Mouse (Mus musculus): ENCODE results near the gene Polr3e. TPM values are rescaled to one million over a fixed set of nuclear protein-coding genes. Genes with fewer than 3 reads are reported as not detected.

Polr3e gene
- polyA plus RNA-seq, 1 experiment from 2014 or later: 38.2 TPM

DNA sequence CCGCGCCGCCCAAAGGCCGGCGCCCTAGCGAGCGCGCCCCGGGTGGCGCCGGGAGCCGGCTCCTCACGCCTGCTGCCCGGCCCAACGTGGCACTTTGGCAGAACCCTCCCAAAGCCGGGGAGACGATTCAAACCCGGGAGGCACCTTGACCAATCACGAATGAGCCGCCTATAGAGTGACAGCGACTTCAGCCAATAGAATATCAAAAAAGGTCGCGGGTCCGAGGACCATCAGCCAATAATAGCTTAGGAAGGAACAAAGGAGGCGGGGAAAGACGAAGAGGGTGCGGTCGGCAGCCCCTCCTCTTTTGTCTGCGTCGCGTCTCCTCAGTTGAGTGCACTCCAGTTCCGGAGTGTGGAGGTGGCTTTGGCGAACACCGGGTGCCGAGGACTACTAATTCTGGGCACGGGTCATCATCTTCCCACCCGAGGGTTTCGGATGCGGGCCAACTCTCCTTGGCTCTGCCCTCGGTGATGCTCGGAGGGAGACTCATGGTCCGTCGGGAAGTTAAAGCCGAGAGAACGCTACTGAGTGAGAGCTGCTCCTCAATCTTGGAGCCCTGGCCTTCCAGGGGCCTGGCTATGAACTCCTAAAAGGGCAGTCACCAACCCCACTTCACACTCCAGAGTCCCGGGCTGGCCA lies 64.8 kb downstream of the Polr3e start, which contains the start of the genes Cdr2 and Mfsd13b:
Cdr2 (minus strand) TSS at position 113 of the 642 bp plus-strand sequence.
Mfsd13b (plus strand) TSS at position 310 of the 642 bp plus-strand sequence.
- Histone ChIP-seq H3K4me2 (peak within 1 kb of the TSS; percentile 84), H3K27me3 (no peaks in the 10 kb centered on the region), H3K9me3 (no peaks in the 10 kb centered on the region), H3K36me3 (no peaks in the 10 kb centered on the region), H3K27ac (peak within 1 kb of the TSS; percentile 80), H3K4me1 (peaks cover 27% of the 10 kb centered on the region), H3K4me3 (peak within 1 kb of the TSS; percentile 91), H3K9ac (peak within 1 kb of the TSS; percentile 84)
- WGBS: under 1% methylated on average over 46 of the region's 46 CpGs
- peak; percentile 96 for ATAC-seq (ENCODE audit: insufficient number of reproducible peaks, insufficient read depth, low FRiP score, low TSS enrichment, low read depth)

DNA sequence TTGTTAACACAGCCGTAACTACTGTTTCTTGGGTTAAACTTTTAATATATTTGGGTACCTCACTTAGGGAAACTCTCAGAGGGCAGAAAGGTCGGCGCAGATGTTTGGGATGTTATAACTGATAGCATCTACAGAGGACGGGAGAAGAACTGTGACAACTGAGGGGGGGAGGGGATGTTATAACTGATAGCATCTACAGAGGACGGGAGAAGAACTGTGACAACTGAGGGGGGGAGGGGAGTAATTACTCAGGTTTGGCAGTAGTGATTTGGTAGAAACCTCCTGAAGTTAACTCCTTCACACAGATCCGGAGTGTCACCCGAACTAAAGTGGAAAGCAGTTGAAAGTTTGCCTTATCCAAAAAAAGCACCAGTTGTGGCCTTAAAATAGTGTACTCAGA lies 65.4 kb downstream of the Polr3e start:
- Histone ChIP-seq H3K9ac (peak overlapping the region; percentile 83), H3K4me1 (peaks cover 25% of the 10 kb centered on the region), H3K4me2 (peak overlapping the region; percentile 84), H3K4me3 (peak overlapping the region; percentile 91), H3K27me3 (no peaks in the 10 kb centered on the region), H3K36me3 (no peaks in the 10 kb centered on the region), H3K27ac (peak overlapping the region; percentile 80; the same call in 1 of the 2 replicates), H3K9me3 (no peaks in the 10 kb centered on the region)
- 8% methylated on average over 7 of the region's 7 CpGs for WGBS
- no peak for ATAC-seq (ENCODE audit: insufficient number of reproducible peaks, insufficient read depth, low FRiP score, low TSS enrichment, low read depth)

DNA sequence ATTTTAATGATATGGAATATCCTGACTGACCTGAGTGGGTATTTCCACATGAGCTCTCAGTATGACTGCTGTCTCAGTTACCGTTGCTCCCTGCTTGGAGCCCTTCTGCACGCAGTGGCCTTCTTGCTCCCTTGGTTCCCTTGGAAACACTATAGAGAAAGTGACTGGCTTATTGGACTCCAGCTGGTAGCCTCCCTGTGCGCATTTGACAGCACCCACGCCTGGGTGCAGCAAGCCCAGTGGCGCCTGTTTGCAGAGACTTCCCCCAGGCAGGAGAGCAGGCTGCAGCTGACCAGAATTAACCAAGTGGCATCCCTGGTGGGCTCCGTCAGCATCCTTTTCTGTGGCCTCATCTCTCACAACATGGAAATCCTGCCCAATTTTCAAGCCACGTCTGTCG lies 73.6 kb downstream of the Polr3e start:
- Histone ChIP-seq H3K4me2 (no peak overlapping the region), H3K27me3 (no peaks in the 10 kb centered on the region), H3K9ac (no peak overlapping the region), H3K9me3 (no peaks in the 10 kb centered on the region), H3K27ac (no peak overlapping the region), H3K4me1 (no peaks in the 10 kb centered on the region), H3K36me3 (no peaks in the 10 kb centered on the region), H3K4me3 (no peak overlapping the region)
- ATAC-seq (ENCODE audit: insufficient number of reproducible peaks, insufficient read depth, low FRiP score, low TSS enrichment, low read depth): no peak
- WGBS: 68% methylated on average over 8 of the region's 8 CpGs

Other genes starting within 250 kb of the Polr3e start
- gene Pdzd9, start 247.4 kb upstream of the Polr3e start, polyA plus RNA-seq (2015; fragmentation: Nextera tagmentation; extraction: Ambion mirVana): 0.39 and 0.54 TPM in 2 replicates
- gene Mosmo, start 240.1 kb upstream of the Polr3e start, polyA plus RNA-seq (2015; fragmentation: Nextera tagmentation; extraction: Ambion mirVana): 14.5 and 15.4 TPM in 2 replicates
- gene Vwa3a, start 178.4 kb upstream of the Polr3e start, polyA plus RNA-seq (2015; fragmentation: Nextera tagmentation; extraction: Ambion mirVana): 0.15 and 0.28 TPM in 2 replicates
- not detected in 2 replicates for gene Gm5737, start 105.4 kb upstream of the Polr3e start, polyA plus RNA-seq (2015; fragmentation: Nextera tagmentation; extraction: Ambion mirVana)
- 36.6 and 39.4 TPM in 2 replicates for gene Eef2k, start 74.9 kb upstream of the Polr3e start, polyA plus RNA-seq (2015; fragmentation: Nextera tagmentation; extraction: Ambion mirVana)
- 10.5 and 11.2 TPM in 2 replicates for gene Cdr2, start 64.6 kb downstream of the Polr3e start, polyA plus RNA-seq (2015; fragmentation: Nextera tagmentation; extraction: Ambion mirVana)
- gene Mfsd13b, start 64.8 kb downstream of the Polr3e start, polyA plus RNA-seq (2015; fragmentation: Nextera tagmentation; extraction: Ambion mirVana): 0.24 and 0.45 TPM in 2 replicates
- 176 and 190 TPM in 2 replicates for gene Mettl9, start 116.7 kb downstream of the Polr3e start, polyA plus RNA-seq (2015; fragmentation: Nextera tagmentation; extraction: Ambion mirVana)
- 1.7 TPM in 2 replicates for gene Igsf6, start 156.8 kb downstream of the Polr3e start, polyA plus RNA-seq (2015; fragmentation: Nextera tagmentation; extraction: Ambion mirVana)
- gene Otoa, start 163.9 kb downstream of the Polr3e start, polyA plus RNA-seq (2015; fragmentation: Nextera tagmentation; extraction: Ambion mirVana): 0.12 and 0.18 TPM in 2 replicates